Mouse (Mus musculus) kidney, postnatal 14 days (tissue): ENCODE data around the gene Stpg2.
"Not testable (repeated sequence)": the region's sequence is repeated elsewhere in the genome, so short reads cannot be mapped to it uniquely, and the experiment has no call there.

Experiments used
- DNase-seq: peaks from one replicate; pipeline ENCODE4 v3.0.0; 2022; ENCODE audit warnings: mixed read lengths

Stpg2 gene

GRCm38 (mm10) chr3:139205444-139205998 is at the start of gene Stpg2:
Gene Stpg2, plus strand, starts transcription at chr3:139205694.
- peak; percentile 90 for DNase-seq

GRCm38 (mm10) chr3:139162146-139162545 is 43.3 kb upstream of the Stpg2 start:
- no peak for DNase-seq

GRCm38 (mm10) chr3:139162658-139163057 is 42.8 kb upstream of the Stpg2 start:
- no peak for DNase-seq

- DNase-seq, result no peak
Measured at GRCm38 (mm10) chr3:139168510-139169269, 36.8 kb upstream of the Stpg2 start.

GRCm38 (mm10) chr3:139169740-139170139 is 35.8 kb upstream of the Stpg2 start:
- DNase-seq, result no peak

GRCm38 (mm10) chr3:139176936-139177335 is 28.6 kb upstream of the Stpg2 start:
- no peak for DNase-seq

- no peak for DNase-seq
Measured at GRCm38 (mm10) chr3:139191541-139191940, 14.0 kb upstream of the Stpg2 start.

- no peak for DNase-seq
Measured at GRCm38 (mm10) chr3:139193917-139194316, 11.6 kb upstream of the Stpg2 start.

- no peak for DNase-seq
Measured at GRCm38 (mm10) chr3:139198412-139198811, 7.1 kb upstream of the Stpg2 start.

GRCm38 (mm10) chr3:139200324-139200723 is 5.2 kb upstream of the Stpg2 start:
- no peak for DNase-seq

- DNase-seq, result no peak
Measured at GRCm38 (mm10) chr3:139216945-139217344, 11.5 kb downstream of the Stpg2 start.

GRCm38 (mm10) chr3:139225123-139225522 is 19.6 kb downstream of the Stpg2 start:
- no peak for DNase-seq

GRCm38 (mm10) chr3:139226811-139227210 is 21.3 kb downstream of the Stpg2 start:
- no peak for DNase-seq

- no peak for DNase-seq
Measured at GRCm38 (mm10) chr3:139245219-139245618, 39.7 kb downstream of the Stpg2 start.

GRCm38 (mm10) chr3:139246508-139246907 is 41.0 kb downstream of the Stpg2 start:
- peak; percentile 16 for DNase-seq

- DNase-seq, result not testable (repeated sequence)
Measured at GRCm38 (mm10) chr3:139262359-139262758, 56.9 kb downstream of the Stpg2 start.

- no peak for DNase-seq
Measured at GRCm38 (mm10) chr3:139297909-139298308, 92.4 kb downstream of the Stpg2 start.

- DNase-seq, result no peak
Measured at GRCm38 (mm10) chr3:139308078-139308809, 102.8 kb downstream of the Stpg2 start.

- DNase-seq, result no peak
Measured at GRCm38 (mm10) chr3:139311721-139312120, 106.2 kb downstream of the Stpg2 start.

GRCm38 (mm10) chr3:139380494-139380893 is 175.0 kb downstream of the Stpg2 start:
- no peak for DNase-seq

GRCm38 (mm10) chr3:139397077-139397865 is 191.8 kb downstream of the Stpg2 start:
- peak; percentile 27 for DNase-seq

- DNase-seq, result no peak
Measured at GRCm38 (mm10) chr3:139404673-139405072, 199.2 kb downstream of the Stpg2 start.

GRCm38 (mm10) chr3:139419142-139419541 is 213.6 kb downstream of the Stpg2 start:
- DNase-seq, result no peak
